Mouse (Mus musculus): Measurements from ENCODE around the gene Qk. TPM values are rescaled to one million over a fixed set of nuclear protein-coding genes. Genes with fewer than 3 reads are reported as not detected.

Gene Qk
- total RNA-seq, 1 experiment: 129 TPM

DNA sequence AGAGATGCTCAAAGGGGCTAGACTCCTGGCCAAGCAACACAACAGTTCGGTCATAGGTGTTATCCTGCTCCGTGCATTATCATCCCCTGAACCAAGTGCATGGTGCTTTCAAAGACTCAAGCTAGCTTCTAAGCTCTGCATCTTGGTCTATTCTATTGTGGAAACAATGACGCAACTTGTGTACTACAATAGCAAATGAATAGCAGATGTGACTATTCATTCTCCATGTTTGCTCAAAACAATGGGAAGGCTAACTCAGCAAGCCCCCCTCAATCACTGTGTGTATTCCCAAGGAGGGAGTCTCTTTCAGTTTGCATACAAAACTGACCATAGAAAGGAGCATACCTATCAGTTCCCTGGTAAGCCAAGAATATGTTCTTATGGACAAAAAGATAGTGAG lies 121.4 kb downstream of the Qk start:
- in situ Hi-C loops (cut with MboI; ENCODE audit: low sequenced_read_pairs in 2 of 2, unreplicated experiment in 2 of 2): no loop called here
- H3K9me3 ChIP-seq (ENCODE audit: control insufficient read depth, insufficient read depth, low read depth, low read length): no peaks in the 10 kb centered on the region
- H3K27ac ChIP-seq (ENCODE audit: insufficient read depth, low read depth, low read length, poor library complexity, severe bottlenecking): no peak overlapping the region
- no peak for TF ChIP-seq CHD2 (IDR thresholded peaks at IDR 0.05; ENCODE audit: low read depth, low read length)
- no peak for TF ChIP-seq ZC3H11A (IDR thresholded peaks at IDR 0.05; ENCODE audit: borderline replicate concordance, low read depth, low read length)
- no peak for TF ChIP-seq HCFC1 (IDR thresholded peaks at IDR 0.05; ENCODE audit: borderline replicate concordance, insufficient read depth, low read length)
- no peak for TF ChIP-seq MAFK (IDR thresholded peaks at IDR 0.05; ENCODE audit: insufficient read depth, low read depth, low read length)
- TF ChIP-seq ZNF384 (IDR thresholded peaks at IDR 0.05; ENCODE audit: low read depth, low read length): no peak
- H3K9ac ChIP-seq (ENCODE audit: insufficient read depth, low read depth, low read length, poor library complexity, severe bottlenecking): no peak overlapping the region
- DNase-seq (ENCODE audit: low read depth, low spot score): no peak
- H3K36me3 ChIP-seq (ENCODE audit: control insufficient read depth, insufficient read depth, low read length, poor library complexity, severe bottlenecking): 0 out of 2 replicates have a peak, but pooled peaks cover 2% of the 10 kb centered on the region
- H3K4me3 ChIP-seq (ENCODE audit: insufficient read depth in 1 of 2, low read depth in 1 of 2, low read length in 2 of 2, poor library complexity in 1 of 2, severe bottlenecking in 1 of 2): no peak overlapping the region
- H3K4me1 ChIP-seq (ENCODE audit: control insufficient read depth in 2 of 2, insufficient read depth in 2 of 2, low read length in 2 of 2, poor library complexity in 1 of 2): no peaks in the 10 kb centered on the region

GRCm38 (mm10) chr17:10195703-10196102 lies 124.0 kb downstream of the Qk start:
- H3K4me3 ChIP-seq (ENCODE audit: insufficient read depth in 1 of 2, low read depth in 1 of 2, low read length in 2 of 2, poor library complexity in 1 of 2, severe bottlenecking in 1 of 2): no peak overlapping the region
- in situ Hi-C loops (cut with MboI; ENCODE audit: low sequenced_read_pairs in 2 of 2, unreplicated experiment in 2 of 2): no loop called here
- no peak overlapping the region for H3K27ac ChIP-seq (ENCODE audit: insufficient read depth, low read depth, low read length, poor library complexity, severe bottlenecking)
- DNase-seq (ENCODE audit: low read depth, low spot score): no peak
- 0 out of 2 replicates have a peak, but pooled peaks cover 2% of the 10 kb centered on the region for H3K36me3 ChIP-seq (ENCODE audit: control insufficient read depth, insufficient read depth, low read length, poor library complexity, severe bottlenecking)
- H3K9ac ChIP-seq (ENCODE audit: insufficient read depth, low read depth, low read length, poor library complexity, severe bottlenecking): no peak overlapping the region
- TF ChIP-seq HCFC1 (IDR thresholded peaks at IDR 0.05; ENCODE audit: borderline replicate concordance, insufficient read depth, low read length) (no peak), MAFK (IDR thresholded peaks at IDR 0.05; ENCODE audit: insufficient read depth, low read depth, low read length) (no peak), ZC3H11A (IDR thresholded peaks at IDR 0.05; ENCODE audit: borderline replicate concordance, low read depth, low read length) (no peak), ZNF384 (IDR thresholded peaks at IDR 0.05; ENCODE audit: low read depth, low read length) (no peak), CHD2 (IDR thresholded peaks at IDR 0.05; ENCODE audit: low read depth, low read length) (no peak)
- H3K4me1 ChIP-seq (ENCODE audit: control insufficient read depth in 2 of 2, insufficient read depth in 2 of 2, low read length in 2 of 2, poor library complexity in 1 of 2): no peaks in the 10 kb centered on the region
- H3K9me3 ChIP-seq (ENCODE audit: control insufficient read depth, insufficient read depth, low read depth, low read length): no peaks in the 10 kb centered on the region

DNA sequence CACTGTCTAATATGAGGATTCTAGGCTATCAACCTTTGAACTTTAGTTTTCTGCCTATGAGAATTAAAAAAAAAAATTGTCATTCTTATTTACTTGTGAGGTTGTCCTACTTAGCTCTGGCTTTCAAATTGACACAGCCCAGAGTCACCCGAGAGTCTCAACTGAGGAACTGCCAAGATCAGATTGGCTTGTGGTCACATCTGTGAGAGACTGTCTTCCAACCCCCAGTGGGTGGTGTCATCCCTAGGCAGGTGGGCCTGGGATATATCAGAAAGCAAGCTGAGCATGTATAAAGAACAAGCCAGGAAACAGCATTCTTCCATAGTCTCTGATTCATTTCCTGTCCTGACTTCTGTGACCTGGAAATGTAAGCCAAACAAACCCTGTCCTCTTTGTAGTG lies 128.8 kb downstream of the Qk start:
- Histone ChIP-seq H3K4me1 (ENCODE audit: control insufficient read depth in 2 of 2, insufficient read depth in 2 of 2, low read length in 2 of 2, poor library complexity in 1 of 2) (no peaks in the 10 kb centered on the region), H3K9ac (ENCODE audit: insufficient read depth, low read depth, low read length, poor library complexity, severe bottlenecking) (no peak overlapping the region), H3K27ac (ENCODE audit: insufficient read depth, low read depth, low read length, poor library complexity, severe bottlenecking) (no peak overlapping the region), H3K9me3 (ENCODE audit: control insufficient read depth, insufficient read depth, low read depth, low read length) (no peaks in the 10 kb centered on the region), H3K4me3 (ENCODE audit: insufficient read depth in 1 of 2, low read depth in 1 of 2, low read length in 2 of 2, poor library complexity in 1 of 2, severe bottlenecking in 1 of 2) (no peak overlapping the region), H3K36me3 (ENCODE audit: control insufficient read depth, insufficient read depth, low read length, poor library complexity, severe bottlenecking) (0 out of 2 replicates have a peak, but pooled peaks cover 2% of the 10 kb centered on the region)
- TF ChIP-seq ZC3H11A (IDR thresholded peaks at IDR 0.05; ENCODE audit: borderline replicate concordance, low read depth, low read length) (no peak), ZNF384 (IDR thresholded peaks at IDR 0.05; ENCODE audit: low read depth, low read length) (no peak), MAFK (IDR thresholded peaks at IDR 0.05; ENCODE audit: insufficient read depth, low read depth, low read length) (no peak), CHD2 (IDR thresholded peaks at IDR 0.05; ENCODE audit: low read depth, low read length) (no peak), HCFC1 (IDR thresholded peaks at IDR 0.05; ENCODE audit: borderline replicate concordance, insufficient read depth, low read length) (no peak)
- in situ Hi-C loops (cut with MboI; ENCODE audit: low sequenced_read_pairs in 2 of 2, unreplicated experiment in 2 of 2): no loop called here
- DNase-seq (ENCODE audit: low read depth, low spot score): no peak

DNA sequence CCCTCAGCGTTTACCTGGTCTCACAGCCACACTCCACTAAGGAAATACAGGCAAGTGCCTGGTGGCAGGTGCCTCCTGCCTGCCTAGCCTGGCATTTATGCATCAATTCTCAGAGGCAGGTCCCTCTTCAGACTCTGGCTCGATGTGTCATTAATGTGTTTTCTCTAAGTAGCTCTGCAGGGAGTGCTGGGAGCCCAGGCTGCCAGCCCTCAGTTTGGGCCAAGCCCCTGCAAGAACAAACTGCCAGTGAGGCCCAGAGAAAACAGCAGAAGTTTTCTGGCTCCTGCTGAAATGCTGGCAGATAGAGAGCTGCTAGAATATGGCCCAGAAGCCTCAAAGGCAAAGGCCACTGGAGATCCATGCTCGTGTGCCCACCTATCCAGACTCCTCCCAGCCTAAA lies 131.2 kb downstream of the Qk start:
- Histone ChIP-seq H3K9ac (ENCODE audit: insufficient read depth, low read depth, low read length, poor library complexity, severe bottlenecking) (no peak overlapping the region), H3K4me3 (ENCODE audit: insufficient read depth in 1 of 2, low read depth in 1 of 2, low read length in 2 of 2, poor library complexity in 1 of 2, severe bottlenecking in 1 of 2) (no peak overlapping the region), H3K27ac (ENCODE audit: insufficient read depth, low read depth, low read length, poor library complexity, severe bottlenecking) (no peak overlapping the region), H3K36me3 (ENCODE audit: control insufficient read depth, insufficient read depth, low read length, poor library complexity, severe bottlenecking) (no peaks in the 10 kb centered on the region), H3K4me1 (ENCODE audit: control insufficient read depth in 2 of 2, insufficient read depth in 2 of 2, low read length in 2 of 2, poor library complexity in 1 of 2) (no peaks in the 10 kb centered on the region), H3K9me3 (ENCODE audit: control insufficient read depth, insufficient read depth, low read depth, low read length) (no peaks in the 10 kb centered on the region)
- no peak for TF ChIP-seq MAFK (IDR thresholded peaks at IDR 0.05; ENCODE audit: insufficient read depth, low read depth, low read length)
- no peak for TF ChIP-seq ZC3H11A (IDR thresholded peaks at IDR 0.05; ENCODE audit: borderline replicate concordance, low read depth, low read length)
- TF ChIP-seq CHD2 (IDR thresholded peaks at IDR 0.05; ENCODE audit: low read depth, low read length): no peak
- TF ChIP-seq ZNF384 (IDR thresholded peaks at IDR 0.05; ENCODE audit: low read depth, low read length): no peak
- no peak for TF ChIP-seq HCFC1 (IDR thresholded peaks at IDR 0.05; ENCODE audit: borderline replicate concordance, insufficient read depth, low read length)
- DNase-seq (ENCODE audit: low read depth, low spot score): no peak
- in situ Hi-C loops (cut with MboI; ENCODE audit: low sequenced_read_pairs in 2 of 2, unreplicated experiment in 2 of 2): no loop called here

Data from ES-E14 (cell line).